Mouse (Mus musculus) neural tube, embryonic 15.5 days (tissue): ENCODE results near the gene Mum1l1. TPM values are rescaled to one million over a fixed set of nuclear protein-coding genes. Genes with fewer than 3 reads are reported as not detected.
"Not testable (repeated sequence)": the region's sequence is repeated elsewhere in the genome, so short reads cannot be mapped to it uniquely, and the experiment has no call there.

ENCODE experiments used
- ATAC-seq: fragments of 200-750 bp; cut with Nextera tagmentation; 2 replicates; pipeline ENCODE4 v1.8.0; 2017; ENCODE audit warnings: mild to moderate bottlenecking, moderate TSS enrichment, moderate library complexity; ENCODE audit not compliant: low FRiP score
- H3K27ac ChIP-seq: fragments of 300-500 bp; sonication (generic); replicated peaks from 2 replicates; pipeline ENCODE4 v1.5.1; 2015; ENCODE audit warnings: mild to moderate bottlenecking, inconsistent platforms
- H3K27me3 ChIP-seq: fragments of 300-500 bp; sonication (generic); replicated peaks from 2 replicates; pipeline ENCODE4 v1.6.1; 2015; ENCODE audit warnings: inconsistent platforms
- H3K36me3 ChIP-seq: fragments of 300-500 bp; sonication (generic); 2 replicates; pipeline ENCODE4 v1.6.1; 2015; ENCODE audit warnings: inconsistent platforms
- H3K4me1 ChIP-seq: fragments of 300-500 bp; sonication (generic); 2 replicates; pipeline ENCODE4 v1.6.1; 2015; ENCODE audit warnings: inconsistent platforms
- H3K4me2 ChIP-seq: fragments of 300-500 bp; sonication (generic); 2 replicates; pipeline ENCODE4 v1.6.1; 2015; ENCODE audit warnings: inconsistent platforms, mild to moderate bottlenecking, moderate library complexity
- H3K4me3 ChIP-seq: fragments of 300-500 bp; sonication (generic); replicated peaks from 2 replicates; pipeline ENCODE4 v1.5.1; 2015; ENCODE audit warnings: mild to moderate bottlenecking, inconsistent platforms
- H3K9ac ChIP-seq: fragments of 300-500 bp; sonication (generic); replicated peaks from 2 replicates; pipeline ENCODE4 v1.6.1; 2015; ENCODE audit warnings: mild to moderate bottlenecking, inconsistent platforms
- H3K9me3 ChIP-seq: fragments of 300-500 bp; sonication (generic); replicated peaks from 2 replicates; pipeline ENCODE4 v1.6.1; 2016; ENCODE audit warnings: inconsistent platforms
- WGBS: fragments of 180-500 bp; shearing (Covaris S2); methylation state at CpG from one replicate; pipeline ENCODE4 v1.1.7; 2015; ENCODE audit warnings: mixed read lengths; 5-methylcytosine and 5-hydroxymethylcytosine counted together
- polyA plus RNA-seq: library from polyadenylated mRNA; unstranded; fragments of >200 nt; fragmentation: Nextera tagmentation; extraction: Ambion mirVana; gene quantifications from 2 replicates; pipeline ENCODE4 v1.2.1, GENCODE M21; 2015

Mum1l1 gene
- polyA plus RNA-seq, result 12.5 and 13.6 TPM in 2 replicates

GRCm38 (mm10) chrX:139209829-139210225 lies at the start of gene Mum1l1:
TSS of gene Mum1l1 (plus strand) at chrX:139210042.
- Histone ChIP-seq H3K4me3 (peak within 1 kb of the TSS; percentile 47), H3K4me2 (peak within 1 kb of the TSS; percentile 69), H3K27ac (no peak within 1 kb of the TSS), H3K36me3 (no peaks in the 10 kb centered on the region), H3K27me3 (peaks cover 7% of the 10 kb centered on the region; the same call in 1 of the 2 replicates), H3K9me3 (no peaks in the 10 kb centered on the region), H3K9ac (peak within 1 kb of the TSS; percentile 26; the same call in 1 of the 2 replicates), H3K4me1 (no peaks in the 10 kb centered on the region)
- peak; percentile 90 for ATAC-seq
- 34% methylated on average over 31 of the region's 31 CpGs for WGBS

DNA sequence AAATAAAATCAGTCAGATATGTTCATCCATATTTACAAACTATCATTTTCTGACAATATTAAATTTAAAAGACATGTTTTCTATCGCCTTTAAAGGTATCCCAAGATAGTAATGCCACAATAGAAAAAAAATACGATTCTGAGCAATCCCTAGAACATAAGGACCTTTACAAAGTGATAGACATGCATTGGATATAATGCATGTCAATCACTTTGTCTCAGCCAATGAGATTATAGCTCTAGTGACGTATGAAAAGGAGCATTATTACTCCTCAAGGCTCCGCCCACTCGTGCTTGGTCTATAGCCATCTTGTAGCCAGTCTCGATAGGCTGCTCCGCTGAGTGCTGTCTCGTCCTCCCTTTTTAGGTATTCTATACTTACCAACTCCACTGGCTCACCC lies 30.9 kb upstream of the Mum1l1 start, which contains the start of gene 4933428M09Rik:
TSS of gene 4933428M09Rik (plus strand) at position 301 of the 400 bp plus-strand sequence.
- Histone ChIP-seq H3K4me2 (no peak within 1 kb of the TSS), H3K4me3 (no peak within 1 kb of the TSS), H3K9ac (no peak within 1 kb of the TSS), H3K36me3 (no peaks in the 10 kb centered on the region), H3K4me1 (no peaks in the 10 kb centered on the region), H3K27me3 (no peaks in the 10 kb centered on the region), H3K27ac (no peak within 1 kb of the TSS), H3K9me3 (no peaks in the 10 kb centered on the region)
- ATAC-seq, result no peak
- WGBS, result 92% methylated on average over 8 of the region's 8 CpGs

DNA sequence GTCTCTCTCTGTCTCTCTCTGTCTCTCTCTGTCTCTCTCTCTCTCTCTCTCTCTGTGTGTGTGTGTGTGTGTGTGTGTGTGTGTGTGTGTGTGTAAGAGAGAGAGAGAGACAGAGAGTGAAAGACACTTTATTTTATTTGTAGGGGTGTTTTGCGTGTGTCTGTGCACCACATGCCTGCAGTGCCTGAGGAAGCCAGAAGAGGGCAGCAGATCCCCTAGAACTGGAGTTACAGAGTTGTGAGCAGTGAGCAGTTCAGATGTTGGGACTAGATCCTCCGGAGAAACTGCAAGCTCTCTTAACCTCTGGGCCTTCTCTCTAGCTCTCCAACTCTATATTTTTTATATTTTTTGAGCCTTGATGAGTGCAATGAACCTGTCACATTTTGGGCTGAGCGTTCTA lies 18.3 kb upstream of the Mum1l1 start:
- ATAC-seq, H3K4me1 ChIP-seq, H3K9me3 ChIP-seq, H3K27me3 ChIP-seq, H3K9ac ChIP-seq, H3K4me2 ChIP-seq, H3K36me3 ChIP-seq, H3K27ac ChIP-seq, H3K4me3 ChIP-seq: not testable (repeated sequence)
- WGBS, result 96% methylated on average over 3 of the region's 3 CpGs

GRCm38 (mm10) chrX:139194572-139195279 lies 15.1 kb upstream of the Mum1l1 start:
- 0 out of 2 replicates have a peak, but pooled peaks cover 3% of the 10 kb centered on the region for H3K9me3 ChIP-seq
- peak; percentile 81 for ATAC-seq
- WGBS, result 30% methylated on average over 1 of the region's 1 CpGs

GRCm38 (mm10) chrX:139209191-139209828 lies 532 bp upstream of the Mum1l1 start:
- peak overlapping the region; percentile 69 for H3K4me2 ChIP-seq
- H3K4me1 ChIP-seq, H3K27me3 ChIP-seq, H3K36me3 ChIP-seq, ATAC-seq, H3K27ac ChIP-seq, H3K9me3 ChIP-seq, H3K9ac ChIP-seq: not testable (repeated sequence)
- 81% methylated on average over 4 of the region's 4 CpGs for WGBS
- H3K4me3 ChIP-seq, result peak overlapping the region; percentile 47; the same call in 1 of the 2 replicates

More at GRCm38 (mm10) chrX:139194572-139195279, 15.1 kb upstream of the Mum1l1 start:
- no peaks in the 10 kb centered on the region; the same call in 1 of the 2 replicates for H3K27me3 ChIP-seq
- H3K9ac ChIP-seq, result no peak overlapping the region
- no peak overlapping the region for H3K27ac ChIP-seq
- no peaks in the 10 kb centered on the region for H3K4me1 ChIP-seq
- no peak overlapping the region for H3K4me2 ChIP-seq
- H3K36me3 ChIP-seq, result no peaks in the 10 kb centered on the region
- H3K4me3 ChIP-seq, result no peak overlapping the region

GRCm38 (mm10) chrX:139214765-139215164 lies 4.9 kb downstream of the Mum1l1 start:
- no peaks in the 10 kb centered on the region for H3K36me3 ChIP-seq
- ATAC-seq, result no peak
- no peaks in the 10 kb centered on the region for H3K9me3 ChIP-seq
- peaks cover 7% of the 10 kb centered on the region; the same call in 1 of the 2 replicates for H3K27me3 ChIP-seq
- H3K4me1 ChIP-seq, result no peaks in the 10 kb centered on the region
- H3K27ac ChIP-seq, result no peak overlapping the region
- H3K4me3 ChIP-seq, result no peak overlapping the region
- no peak overlapping the region for H3K4me2 ChIP-seq
- no peak overlapping the region for H3K9ac ChIP-seq
- 66% methylated on average over 4 of the region's 4 CpGs for WGBS

- no peak overlapping the region for H3K4me3 ChIP-seq
- H3K4me2 ChIP-seq, result peak overlapping the region; percentile 54
- no peak overlapping the region for H3K27ac ChIP-seq
- H3K27me3 ChIP-seq, result peaks cover 2% of the 10 kb centered on the region; the same call in 1 of the 2 replicates
- no peaks in the 10 kb centered on the region for H3K4me1 ChIP-seq
- no peaks in the 10 kb centered on the region for H3K36me3 ChIP-seq
- H3K9me3 ChIP-seq, result no peaks in the 10 kb centered on the region
- no peak overlapping the region for H3K9ac ChIP-seq
- ATAC-seq, result no peak
- WGBS, result 71% methylated on average over 5 of the region's 5 CpGs
These were observed 6.6 kb downstream of the Mum1l1 start for GRCm38 (mm10) chrX:139216409-139216808.

GRCm38 (mm10) chrX:139216991-139217593 lies 7.2 kb downstream of the Mum1l1 start:
- H3K27ac ChIP-seq, result no peak overlapping the region
- ATAC-seq, result peak; percentile 93
- peak overlapping the region; percentile 54 for H3K4me2 ChIP-seq
- H3K36me3 ChIP-seq, result no peaks in the 10 kb centered on the region
- H3K4me1 ChIP-seq, result no peaks in the 10 kb centered on the region
- no peaks in the 10 kb centered on the region; the same call in 1 of the 2 replicates for H3K27me3 ChIP-seq
- no peaks in the 10 kb centered on the region for H3K9me3 ChIP-seq
- peak overlapping the region; percentile 41 for H3K4me3 ChIP-seq
- 18% methylated on average over 22 of the region's 22 CpGs for WGBS
- 0 out of 2 replicates have a peak overlapping the region, but pooled peaks have one; percentile 11 for H3K9ac ChIP-seq

- 54% methylated on average over 10 of the region's 10 CpGs for WGBS
- H3K27ac ChIP-seq, result no peak overlapping the region
- H3K9ac ChIP-seq, result 0 out of 2 replicates have a peak overlapping the region, but pooled peaks have one; percentile 11
- peak overlapping the region; percentile 41 for H3K4me3 ChIP-seq
- no peaks in the 10 kb centered on the region for H3K4me1 ChIP-seq
- peak overlapping the region; percentile 54 for H3K4me2 ChIP-seq
- no peaks in the 10 kb centered on the region for H3K9me3 ChIP-seq
- no peaks in the 10 kb centered on the region; the same call in 1 of the 2 replicates for H3K27me3 ChIP-seq
- H3K36me3 ChIP-seq, result no peaks in the 10 kb centered on the region
- no peak for ATAC-seq
These were observed 7.9 kb downstream of the Mum1l1 start for GRCm38 (mm10) chrX:139217776-139218175.

GRCm38 (mm10) chrX:139219017-139219416 lies 9.2 kb downstream of the Mum1l1 start:
- Histone ChIP-seq H3K27me3 (no peaks in the 10 kb centered on the region), H3K4me2 (no peak overlapping the region), H3K4me1 (no peaks in the 10 kb centered on the region), H3K9ac (no peak overlapping the region), H3K36me3 (no peaks in the 10 kb centered on the region), H3K9me3 (no peaks in the 10 kb centered on the region), H3K27ac (no peak overlapping the region), H3K4me3 (no peak overlapping the region)
- 38% methylated on average over 2 of the region's 2 CpGs for WGBS
- no peak for ATAC-seq

GRCm38 (mm10) chrX:139220830-139221229 lies 11.0 kb downstream of the Mum1l1 start:
- no peaks in the 10 kb centered on the region for H3K9me3 ChIP-seq
- no peaks in the 10 kb centered on the region for H3K4me1 ChIP-seq
- no peaks in the 10 kb centered on the region for H3K36me3 ChIP-seq
- no peak for ATAC-seq
- H3K27me3 ChIP-seq, result no peaks in the 10 kb centered on the region
- no peak overlapping the region for H3K4me2 ChIP-seq
- no peak overlapping the region for H3K27ac ChIP-seq
- WGBS, result 88% methylated on average over 4 of the region's 4 CpGs
- H3K4me3 ChIP-seq, result no peak overlapping the region
- H3K9ac ChIP-seq, result no peak overlapping the region
